Mouse (Mus musculus) fibroblast of lung, adult 2 months (primary cell): ENCODE data around the gene Cntrl.

Experiments
- DNase-seq: peaks from one replicate; pipeline ENCODE4 v3.0.0-alpha.2; 2011; ENCODE audit warnings: low read depth

Gene Cntrl

DNA sequence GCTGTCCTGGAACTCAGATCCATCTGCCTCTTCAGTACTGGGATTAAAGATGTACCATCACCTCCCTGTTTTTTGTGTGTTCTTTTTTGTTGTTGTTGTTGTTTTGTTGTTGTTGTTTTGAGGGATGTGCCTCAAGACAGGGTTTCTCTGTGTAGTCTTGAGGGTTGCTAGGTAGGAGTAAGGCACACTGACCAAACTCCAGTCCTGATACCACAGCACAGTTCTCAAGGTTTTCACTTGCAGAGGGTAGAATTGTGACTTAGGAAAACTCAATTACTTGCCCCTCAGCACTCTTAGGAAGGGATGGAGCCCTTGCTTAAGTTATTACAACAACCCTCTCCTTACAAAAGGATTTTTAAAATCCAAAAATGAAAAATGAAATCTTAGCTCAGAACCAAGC is 22.2 kb downstream of the Cntrl start:
- no peak for DNase-seq

DNA sequence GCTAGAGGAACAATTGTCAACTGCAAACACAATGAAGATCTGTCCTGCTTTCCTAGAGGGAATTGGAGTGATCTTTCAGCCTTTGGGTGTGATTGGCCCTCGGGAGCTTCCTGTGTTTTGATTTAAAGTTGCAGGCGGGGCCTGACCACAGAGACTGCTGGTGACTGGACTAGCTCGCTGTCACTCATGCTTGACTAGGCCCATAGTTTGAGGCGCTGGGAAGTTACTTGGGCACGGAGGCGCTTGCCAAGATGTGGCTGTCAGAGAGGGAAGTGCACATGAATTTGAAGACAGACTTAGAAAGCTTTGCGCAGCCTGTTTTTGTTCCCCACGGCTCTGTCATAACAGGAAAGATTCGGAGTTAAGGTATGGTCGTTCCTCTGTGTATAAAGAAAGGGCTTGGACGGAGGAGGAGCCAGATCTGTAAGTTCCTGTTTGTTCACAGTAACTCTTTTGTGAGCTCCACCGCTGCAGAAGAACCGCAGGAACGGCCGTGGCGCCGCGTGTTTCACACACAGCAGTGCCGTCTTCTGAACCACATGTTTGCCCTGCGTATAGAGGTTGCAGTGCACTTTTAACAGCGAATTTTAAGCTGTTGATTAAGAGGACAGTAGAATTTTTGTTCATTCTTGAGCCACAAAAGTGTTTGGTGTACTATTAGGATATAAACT is 22.8 kb downstream of the Cntrl start:
- peak; percentile 98 for DNase-seq

DNA sequence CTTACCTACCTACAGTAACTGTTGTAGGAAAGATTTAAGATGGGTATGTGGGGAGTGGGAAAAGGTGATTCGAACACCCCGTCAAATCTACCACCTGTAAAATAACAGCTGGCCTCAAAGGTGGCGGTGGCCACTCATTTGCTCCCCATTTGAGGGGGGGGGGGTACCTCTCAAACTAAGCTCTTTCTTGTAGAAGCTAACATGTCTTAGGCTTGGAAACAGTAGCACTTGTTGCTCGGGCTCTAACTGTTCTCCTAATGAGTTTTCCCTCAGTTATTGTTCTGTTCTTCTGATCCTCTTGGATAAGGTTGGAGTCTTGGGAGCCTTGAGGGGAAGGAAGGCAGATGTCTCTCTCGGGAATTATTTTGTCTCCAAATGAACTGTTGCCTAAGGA is 23.4 kb downstream of the Cntrl start:
- DNase-seq = no peak

DNA sequence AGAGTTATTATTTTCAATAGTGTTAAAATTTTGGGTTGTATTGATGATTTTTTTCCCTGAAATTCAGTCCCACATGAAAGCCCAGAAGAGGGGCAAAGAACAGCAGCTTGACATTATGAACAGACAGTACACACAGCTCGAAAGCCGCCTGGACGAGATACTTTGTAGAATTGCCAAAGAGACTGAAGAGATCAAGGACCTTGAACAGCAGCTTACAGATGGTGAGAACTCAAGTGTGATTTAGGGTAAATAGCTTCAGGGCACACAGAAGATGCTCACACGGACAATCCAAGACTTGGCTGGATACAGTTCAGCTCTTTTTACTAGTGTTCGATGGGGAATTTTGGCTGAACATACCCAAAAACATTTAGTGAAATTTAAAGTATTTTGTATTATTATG is 24.6 kb downstream of the Cntrl start:
- DNase-seq = no peak

DNA sequence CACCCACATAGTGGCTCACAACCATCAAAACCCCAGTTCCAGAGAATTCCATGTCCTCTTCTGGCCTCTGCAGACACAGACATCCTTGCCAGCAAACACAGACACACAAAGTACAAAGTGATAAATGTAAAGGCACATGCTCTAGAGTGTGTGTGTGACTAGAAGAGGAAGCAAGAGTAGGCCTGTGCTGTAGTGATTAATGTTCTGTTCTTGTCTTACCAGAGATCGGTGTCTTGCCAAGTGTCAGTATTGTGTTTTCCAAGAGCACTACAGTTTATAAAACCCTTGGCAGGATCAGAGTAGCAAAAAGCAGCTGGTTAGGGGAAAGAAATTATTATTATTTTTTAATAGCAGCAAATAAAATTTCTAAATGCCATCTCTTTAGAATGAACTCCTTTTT is 29.3 kb downstream of the Cntrl start:
- no peak for DNase-seq

DNA sequence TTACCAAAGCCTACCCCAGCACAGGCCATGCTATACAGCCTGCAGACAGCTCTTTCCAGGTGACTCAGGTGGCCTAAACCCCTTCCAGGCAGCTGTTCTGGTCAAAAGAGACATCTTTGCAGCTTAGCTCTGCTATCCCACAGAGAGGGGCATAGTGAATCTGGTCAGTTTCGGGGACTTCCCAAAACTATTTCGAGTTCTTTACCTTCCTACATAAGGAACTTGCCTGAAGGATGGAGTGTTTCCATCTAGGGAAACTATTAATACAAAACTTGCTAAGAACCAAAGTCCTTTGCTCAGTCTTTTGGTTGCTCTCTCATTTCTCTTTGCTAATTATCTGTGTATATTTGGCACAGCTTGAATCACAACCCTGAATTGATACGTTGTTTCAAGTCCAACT is 32.4 kb downstream of the Cntrl start:
- DNase-seq = no peak

DNA sequence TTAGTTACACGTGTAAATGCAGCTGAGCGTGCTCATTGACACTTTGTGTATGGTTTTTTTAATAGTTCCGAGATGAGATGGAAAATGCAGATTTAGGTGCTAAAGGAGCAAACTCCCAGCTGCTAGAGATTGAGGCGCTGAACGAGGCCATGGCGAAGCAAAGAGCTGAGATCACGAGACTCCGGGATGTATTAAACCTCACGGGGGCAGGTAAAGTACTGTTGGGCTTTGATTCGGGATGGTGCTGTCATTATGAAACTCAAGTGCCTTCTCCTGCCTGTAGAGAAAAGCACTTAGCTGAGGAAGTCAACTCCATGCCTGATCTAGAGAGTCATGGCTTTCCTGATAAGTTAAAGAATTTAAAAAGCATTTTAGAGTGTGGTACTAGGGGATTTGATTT is 39.5 kb downstream of the Cntrl start:
- DNase-seq = no peak

DNA sequence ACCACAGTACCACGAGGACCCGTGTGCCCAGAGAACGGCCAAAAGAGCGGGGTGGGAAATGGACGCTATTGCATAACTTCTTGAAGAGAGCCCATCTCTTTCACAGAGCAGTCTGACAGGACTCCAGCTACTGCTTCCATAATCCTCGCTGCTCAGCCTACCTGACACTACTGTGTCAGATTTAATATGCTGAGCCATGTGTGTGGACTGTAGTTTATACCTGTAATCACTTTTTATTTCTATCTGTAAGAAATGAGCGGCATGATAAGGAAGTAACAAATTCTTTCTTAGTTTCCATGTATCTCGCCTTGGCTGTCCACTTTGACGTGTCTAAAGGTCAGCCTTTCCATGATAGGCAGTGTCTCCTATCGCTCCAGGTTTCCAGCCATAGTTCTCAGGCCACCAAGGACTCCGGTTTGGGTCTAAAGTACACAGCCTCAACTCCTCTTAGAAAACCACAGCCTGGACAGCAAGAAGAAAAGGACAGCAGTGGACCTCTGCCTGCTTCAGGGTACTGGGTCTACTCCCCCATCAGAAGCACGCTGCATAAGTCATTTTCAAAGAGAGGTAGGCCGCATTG is 42.1 kb downstream of the Cntrl start:
- DNase-seq = no peak

DNA sequence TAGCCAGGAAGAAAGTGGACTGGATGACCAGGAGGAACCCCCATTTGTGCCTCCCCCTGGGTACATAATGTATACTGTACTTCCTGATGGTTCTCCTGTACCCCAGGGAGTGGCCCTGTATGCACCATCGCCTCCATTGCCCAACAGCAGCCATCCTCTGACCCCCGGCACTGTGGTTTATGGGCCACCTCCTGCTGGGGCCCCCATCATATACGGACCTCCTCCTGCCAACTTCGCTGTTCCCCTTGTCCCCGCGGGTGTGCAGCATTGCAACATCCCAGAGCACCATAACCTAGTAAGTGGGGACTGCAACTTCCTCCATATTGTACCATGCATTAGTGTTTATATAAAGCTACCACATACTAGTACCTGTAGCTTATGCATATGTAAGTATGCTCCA is 43.9 kb downstream of the Cntrl start:
- no peak for DNase-seq

DNA sequence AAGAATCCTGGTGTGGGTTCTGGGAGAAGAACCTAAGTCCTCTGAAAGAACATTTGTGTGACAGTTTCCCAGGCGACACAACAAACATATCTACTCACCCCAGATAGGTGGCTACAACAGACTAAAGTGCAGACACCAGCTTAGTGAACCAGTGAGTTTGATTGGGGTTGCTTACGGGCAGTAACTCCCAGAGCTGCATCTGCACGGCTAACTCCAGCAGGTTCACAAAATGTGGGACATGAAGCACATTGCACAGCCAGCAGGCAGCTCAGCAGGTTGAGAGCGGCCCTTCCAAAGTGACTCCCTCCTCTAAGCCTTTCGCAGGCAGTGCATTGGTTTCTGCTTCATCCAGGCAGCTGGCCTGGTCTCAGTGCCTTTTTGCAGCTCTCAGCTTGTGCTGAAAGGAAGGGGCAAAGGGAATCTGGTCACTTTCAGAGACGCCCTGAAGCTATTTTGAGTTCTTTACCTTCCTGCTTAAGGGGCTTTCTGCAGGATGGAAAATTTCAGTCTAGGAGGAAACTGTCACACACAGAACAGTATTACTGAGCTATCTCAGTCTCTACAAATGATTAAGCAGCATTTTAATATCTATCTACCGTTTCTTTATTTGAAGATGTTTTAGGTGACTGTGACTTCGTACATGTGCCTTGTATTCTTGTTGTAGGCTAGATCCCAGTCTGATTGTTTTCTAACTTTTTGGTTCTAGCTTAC is 44.7 kb downstream of the Cntrl start:
- no peak for DNase-seq

DNA sequence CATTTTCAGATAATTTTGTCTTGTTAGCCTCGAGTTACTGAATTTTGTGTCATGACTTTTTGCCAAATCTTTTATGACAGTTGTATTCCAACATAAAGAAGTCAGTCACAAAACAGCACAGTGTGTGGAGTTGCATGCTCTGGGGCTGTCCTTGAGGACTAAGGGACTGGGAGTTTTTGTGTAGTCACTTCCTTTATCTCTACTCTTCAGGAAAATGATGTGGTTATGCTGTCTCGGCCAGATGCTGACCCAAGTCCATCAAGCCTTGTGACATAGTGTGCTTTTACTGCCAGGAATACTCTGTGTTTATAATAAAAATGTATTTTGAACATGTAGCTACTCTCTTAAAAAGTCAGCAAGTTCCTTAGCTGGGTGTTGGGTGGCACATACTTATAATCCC is 47.7 kb downstream of the Cntrl start:
- no peak for DNase-seq

DNA sequence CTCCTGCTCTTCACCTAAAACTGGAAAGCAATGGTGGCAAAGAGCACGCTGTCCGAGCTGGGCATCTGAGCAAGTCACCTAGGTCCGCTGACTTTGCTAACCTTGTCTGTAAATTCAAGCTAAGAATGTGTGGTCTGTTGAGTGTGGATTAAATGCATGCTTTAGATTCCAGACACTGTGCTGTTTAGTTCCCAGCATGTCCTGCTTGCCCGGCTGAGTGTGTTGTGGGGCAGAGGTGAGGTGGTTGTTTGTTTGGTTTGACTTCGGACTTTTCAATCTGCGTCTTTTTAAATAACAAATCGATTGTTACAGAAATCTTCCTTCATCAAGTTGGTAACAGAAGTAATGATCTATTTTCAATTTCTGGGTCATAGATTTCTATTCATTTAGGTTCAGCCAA is 48.5 kb downstream of the Cntrl start:
- DNase-seq = no peak

DNA sequence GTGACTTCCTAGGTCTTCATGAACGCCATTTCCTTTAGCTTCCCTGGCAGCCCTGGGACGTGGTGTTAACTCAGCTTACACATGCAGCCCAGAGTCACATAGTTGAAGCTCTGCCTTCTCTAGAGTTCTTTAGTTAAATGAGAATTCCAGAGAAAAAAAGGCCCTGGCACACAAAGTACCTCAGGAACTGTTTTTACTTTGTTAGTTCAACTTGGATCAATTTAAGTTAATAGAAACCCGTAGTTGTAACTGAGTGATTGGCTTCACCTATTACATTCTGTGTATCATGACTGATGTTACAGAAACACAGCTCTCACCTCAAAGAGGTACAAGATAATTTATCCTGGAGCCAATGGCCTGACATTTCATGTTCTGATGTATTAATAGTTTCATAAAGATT is 49.1 kb downstream of the Cntrl start:
- no peak for DNase-seq

DNA sequence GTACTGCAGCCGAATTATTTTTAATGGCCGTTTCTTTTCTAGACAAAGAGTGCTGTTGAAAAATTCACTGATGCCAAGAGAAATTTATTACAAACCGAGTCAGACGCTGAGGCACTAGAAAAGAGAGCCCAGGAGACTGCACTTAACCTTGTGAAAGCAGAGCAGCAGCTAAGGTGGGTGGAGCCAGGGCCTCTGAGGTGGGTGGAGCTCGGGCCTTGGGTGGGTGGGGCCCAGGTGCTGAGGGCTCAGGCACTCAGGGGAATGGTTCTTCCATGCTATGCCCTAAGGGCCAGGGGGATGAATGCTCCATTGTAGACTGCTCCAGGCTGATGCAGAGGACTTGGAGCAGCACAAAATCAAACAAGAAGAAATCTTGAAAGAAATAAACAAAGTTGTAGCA is 50.9 kb downstream of the Cntrl start:
- no peak for DNase-seq

DNA sequence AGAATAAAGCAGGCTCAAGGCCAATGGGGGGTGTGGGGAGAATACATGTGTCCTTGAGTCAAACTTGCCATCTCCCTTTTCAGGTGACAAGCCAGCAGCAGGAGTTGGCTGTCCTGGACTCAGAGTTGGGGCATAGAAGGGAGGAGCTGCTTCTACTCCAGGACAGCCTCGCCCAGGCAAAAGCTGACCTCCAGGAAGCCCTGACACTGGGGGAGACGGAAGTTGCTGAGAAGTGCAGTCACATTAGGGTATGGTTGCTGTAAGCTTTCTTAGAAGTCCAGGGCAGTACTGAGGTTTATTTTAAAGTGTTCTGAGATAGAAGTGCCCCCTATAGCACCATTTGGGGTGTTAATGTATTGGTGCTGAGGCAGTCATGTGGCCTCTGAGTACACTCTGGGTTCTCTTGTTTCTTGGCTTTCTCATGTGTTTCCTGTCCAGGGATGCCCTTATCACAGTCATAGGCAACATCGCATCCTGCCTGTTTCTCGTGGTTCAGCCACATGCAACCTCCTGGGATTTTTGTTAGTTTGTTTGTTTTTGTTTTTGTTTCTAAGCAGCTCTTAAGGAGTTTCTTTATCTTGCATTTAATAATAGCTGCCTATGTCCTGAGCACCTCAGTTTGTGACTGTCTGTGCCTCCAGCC is 52.7 kb downstream of the Cntrl start:
- DNase-seq = no peak

DNA sequence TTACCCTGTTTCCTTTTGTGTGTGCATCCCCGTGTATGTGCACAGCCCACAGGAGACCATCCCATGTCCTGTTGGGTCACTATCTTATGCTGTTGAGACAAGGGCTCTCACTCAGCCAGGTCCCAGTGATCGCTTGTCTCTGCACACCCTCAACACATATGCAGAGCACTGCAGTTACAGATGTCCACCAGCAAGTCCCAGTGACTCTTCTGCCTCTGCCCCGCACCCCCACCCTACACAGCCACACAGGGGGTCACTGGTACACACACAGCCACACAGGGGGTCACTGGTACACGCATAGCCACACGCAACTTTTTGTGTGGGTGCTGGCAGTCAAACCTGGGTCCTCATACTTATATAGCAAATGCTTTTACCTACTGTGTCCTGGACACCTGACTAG is 54.1 kb downstream of the Cntrl start:
- no peak for DNase-seq

DNA sequence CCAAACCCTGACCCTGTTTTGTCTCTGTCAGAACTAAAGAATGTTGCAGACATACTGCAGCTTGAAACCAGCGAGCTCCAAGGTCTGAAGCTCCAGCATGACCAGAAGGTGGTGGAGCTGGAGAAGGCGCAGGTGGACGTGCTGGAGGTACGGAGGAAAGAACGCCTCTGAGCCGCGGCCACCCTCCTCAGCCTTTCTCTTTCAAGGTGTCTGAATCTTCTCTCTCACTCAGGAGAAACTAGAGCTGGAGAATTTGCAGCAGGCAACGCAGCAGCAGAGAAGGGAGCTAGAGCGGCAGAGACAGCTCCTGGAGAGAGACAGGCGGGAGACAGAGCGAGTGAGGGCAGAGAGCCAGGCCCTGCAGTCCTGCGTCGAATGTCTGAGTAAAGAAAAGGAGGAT is 56.1 kb downstream of the Cntrl start:
- no peak for DNase-seq

DNA sequence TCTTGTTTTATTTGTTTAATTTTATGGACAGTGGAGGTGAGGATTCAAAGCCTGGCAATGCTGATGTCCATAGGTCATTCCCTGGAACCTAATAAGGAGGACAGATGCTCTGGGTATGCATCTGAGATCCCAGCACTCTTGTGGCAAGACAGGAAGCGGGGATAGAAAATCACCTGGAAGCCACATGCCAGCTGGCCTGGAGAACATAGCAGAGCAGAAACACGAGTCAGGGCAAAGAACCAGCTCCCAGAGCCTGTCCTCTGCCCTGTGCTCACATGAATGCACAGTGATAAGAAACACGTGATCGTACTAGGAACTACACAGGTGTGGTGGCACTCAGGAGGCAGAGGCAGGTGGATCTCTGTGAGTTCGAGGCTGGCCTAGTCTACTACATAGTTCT is 57.5 kb downstream of the Cntrl start:
- DNase-seq = no peak

DNA sequence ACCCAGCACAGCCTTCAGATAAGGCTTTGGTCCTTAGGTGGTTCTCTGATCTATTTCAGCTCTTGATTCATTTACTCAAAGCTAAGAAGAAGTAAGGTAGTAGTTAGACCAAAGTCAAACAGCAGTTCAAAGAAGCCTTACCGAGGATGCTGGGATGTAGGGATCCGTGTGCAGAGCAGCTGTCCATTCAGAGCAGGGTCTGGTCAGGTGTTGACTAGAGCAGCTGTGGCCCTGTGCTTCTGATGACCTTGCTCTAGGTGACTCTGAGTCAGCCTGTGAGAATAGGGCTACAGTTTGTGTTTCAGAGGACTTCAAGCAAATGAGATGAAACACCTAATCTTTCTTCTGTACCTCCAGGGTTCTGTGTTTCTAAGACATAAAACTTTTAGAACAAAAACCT is 60.2 kb downstream of the Cntrl start:
- DNase-seq = no peak

DNA sequence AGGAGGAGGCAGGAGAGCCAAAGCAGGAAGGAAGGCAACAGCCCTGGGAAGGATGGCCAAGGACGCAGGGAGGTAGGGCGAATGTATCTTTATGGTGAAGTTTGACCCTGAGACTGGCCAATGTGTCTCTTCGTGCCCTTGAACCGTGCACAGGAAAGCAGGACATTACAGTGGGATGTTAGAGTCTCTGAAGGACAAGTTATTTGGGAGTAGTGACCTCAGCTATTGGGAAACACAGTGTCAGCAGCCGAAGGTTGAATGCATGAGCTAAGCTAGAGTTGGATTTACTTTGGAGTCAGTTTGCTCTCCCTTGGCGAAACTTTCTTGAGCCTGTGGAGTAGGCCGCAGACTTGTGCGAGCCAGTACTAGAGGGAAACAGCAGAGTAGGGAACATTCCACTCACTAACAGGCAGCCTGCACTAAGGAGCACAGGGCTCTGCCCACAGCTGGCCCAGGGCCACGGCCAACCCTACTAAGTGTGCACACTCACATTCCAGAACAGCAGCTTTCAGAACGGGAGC is 62.1 kb downstream of the Cntrl start:
- DNase-seq = peak; percentile 71

DNA sequence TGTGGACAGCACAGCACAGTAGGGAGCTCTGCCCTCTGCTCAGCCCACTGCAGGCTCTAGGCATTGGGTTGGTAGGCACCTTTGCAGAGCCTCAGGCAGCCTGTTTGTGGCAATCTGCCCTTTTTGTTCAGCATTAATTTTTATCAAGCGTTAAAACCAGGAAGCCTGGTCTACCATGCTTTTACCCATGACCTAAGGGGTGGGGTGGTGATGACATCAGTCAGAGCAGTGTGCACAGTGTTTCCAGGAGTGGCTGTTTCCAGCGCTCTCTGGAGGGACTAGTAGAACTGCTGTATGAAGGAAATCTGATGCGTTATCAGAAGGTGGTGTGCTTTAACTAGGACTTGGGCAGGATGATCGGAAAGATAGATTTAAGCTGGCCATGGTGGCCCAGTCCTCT is 63.0 kb downstream of the Cntrl start:
- DNase-seq = no peak

DNA sequence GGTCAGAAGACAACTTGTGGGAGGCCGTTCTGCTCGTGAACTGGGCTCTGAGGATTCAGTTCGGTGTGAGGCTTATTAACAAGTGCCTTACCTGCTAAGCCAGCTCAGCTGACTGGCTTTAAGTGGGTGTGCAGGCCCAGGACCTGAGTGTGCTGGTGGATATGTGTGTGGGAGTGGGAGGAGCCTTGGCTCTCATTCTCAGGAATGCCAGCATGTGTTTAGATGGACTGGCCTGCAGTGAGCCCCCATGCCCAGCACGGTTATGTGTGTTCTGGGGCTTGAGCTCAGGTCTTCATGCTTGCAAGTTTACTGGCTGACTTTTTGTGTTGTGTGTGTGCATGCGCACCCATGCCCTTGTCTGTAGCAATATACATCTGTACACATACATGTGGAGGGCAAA is 64.4 kb downstream of the Cntrl start:
- no peak for DNase-seq

DNA sequence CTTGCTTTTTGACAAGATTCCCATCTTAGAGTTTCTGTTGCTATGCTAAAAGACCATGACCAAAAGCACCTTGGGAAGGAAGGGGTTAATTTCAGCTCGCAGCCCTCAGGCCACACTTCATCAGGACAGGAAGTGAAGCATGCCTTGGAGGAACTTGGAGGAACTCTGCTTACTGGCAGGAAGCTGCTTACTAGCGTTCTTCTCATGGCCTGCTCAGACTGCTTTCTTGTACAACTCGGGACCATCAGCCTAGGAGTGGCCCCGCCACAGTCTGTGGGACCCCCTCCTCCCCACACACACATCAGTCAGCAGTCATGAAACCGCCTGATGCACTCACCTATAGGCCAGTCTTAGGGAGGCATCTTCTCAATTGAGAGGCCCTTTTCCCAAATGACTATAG is 64.8 kb downstream of the Cntrl start:
- no peak for DNase-seq
